Mouse (Mus musculus): ENCODE results near the gene Polh.

DNA sequence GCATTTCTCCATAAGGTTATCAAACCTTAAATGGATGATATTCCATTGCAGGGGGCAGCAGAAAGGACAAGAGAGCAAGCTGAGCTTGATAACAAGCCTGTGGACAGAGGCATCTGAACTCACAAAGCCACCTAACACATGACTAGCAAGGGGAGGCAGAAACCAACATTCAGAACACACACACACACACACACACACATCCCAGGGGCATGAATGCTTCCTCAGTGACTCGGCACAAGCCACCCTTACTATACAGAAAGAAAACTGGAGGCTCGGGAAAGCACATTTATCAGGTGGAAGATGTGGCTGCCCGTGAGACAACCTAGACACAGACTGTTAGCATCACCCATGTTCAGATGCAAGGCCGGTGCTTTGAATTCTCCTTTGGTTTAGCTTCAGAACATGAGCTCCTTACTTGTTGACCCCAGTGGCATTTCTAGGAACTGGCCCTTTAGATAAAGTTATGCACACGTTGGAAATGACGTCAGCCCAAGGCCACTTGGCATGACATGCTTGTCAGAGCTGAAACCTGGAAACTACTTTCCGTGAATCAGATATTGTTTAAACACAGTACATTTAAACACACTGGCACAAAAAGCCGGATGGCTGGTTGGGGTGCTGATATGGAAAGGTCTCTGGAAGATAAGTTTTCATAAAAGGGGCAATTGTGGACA, 63.7 kb downstream of the Polh start:
- TF ChIP-seq CTCF (IDR thresholded peaks at IDR 0.05; ENCODE audit: extremely low read depth, insufficient read depth, insufficient read length, insufficient replicate concordance) (no peak), POLR2A (IDR thresholded peaks at IDR 0.05; ENCODE audit: low read depth, low read length) (no peak)

Data from spleen, adult 2 months (tissue).